Comparison of ENCODE assay signal across 16 mouse cellular contexts in genomic region chr11:44261657-44262056, GRCm38 (mm10).
"Had no signal": no experiment of that assay in that cellular context is flagged by ENCODE, and none has a peak within 500 bp of the region (broad histone marks: within the 10 kb centered on the region; RNA-seq: fewer than 3 reads in every experiment).

No protein-coding gene starts in this region.

- H3K4me2 ChIP-seq: limb, embryonic 13.5 days; lung, embryonic 14.5 days; midbrain, embryonic 12.5 days; neural tube, embryonic 13.5 days had no signal

- H3K4me3 ChIP-seq: limb, embryonic 13.5 days; midbrain, embryonic 12.5 days; neural tube, embryonic 13.5 days had no signal

- H3K27me3 ChIP-seq: limb, embryonic 13.5 days; midbrain, embryonic 12.5 days; neural tube, embryonic 13.5 days had no signal

- H3K9me3 ChIP-seq: limb, embryonic 13.5 days; midbrain, embryonic 12.5 days; neural tube, embryonic 13.5 days had no signal

- DNase-seq: kidney, adult 11 months; kidney, adult 9 months; kidney, postnatal 36 days; layer of hippocampus, adult 9-11 months; layer of hippocampus, postnatal 36 days; left cerebral cortex, postnatal 4 days; lung, embryonic 14.5 days; retina, postnatal 1 day; right cerebral cortex, postnatal 14 days; thymus, postnatal 4 days had no signal

- H3K9ac ChIP-seq: limb, embryonic 13.5 days; liver, embryonic 14.5 days; lung, embryonic 14.5 days; midbrain, embryonic 12.5 days; neural tube, embryonic 13.5 days had no signal

- H3K4me1 ChIP-seq: limb, embryonic 13.5 days; midbrain, embryonic 12.5 days; neural tube, embryonic 13.5 days had no signal

- H3K36me3 ChIP-seq: limb, embryonic 13.5 days; midbrain, embryonic 12.5 days; neural tube, embryonic 13.5 days had no signal

- ATAC-seq: midbrain, embryonic 16.5 days had no signal

- H3K27ac ChIP-seq: kidney, postnatal 0 days; limb, embryonic 13.5 days; liver, embryonic 14.5 days; midbrain, embryonic 12.5 days; neural tube, embryonic 13.5 days had no signal
